Mouse (Mus musculus) ovary, postnatal 36 days (tissue): ENCODE measurements around the gene Gm3336.
A peak's percentile ranks its signal among the peaks of the same experiment; 100 is the strongest.

ENCODE experiments used
- DNase-seq: peaks from one replicate; pipeline ENCODE4 v3.0.0; 2022; ENCODE audit warnings: low spot score, mixed read lengths

Gene Gm3336

DNA sequence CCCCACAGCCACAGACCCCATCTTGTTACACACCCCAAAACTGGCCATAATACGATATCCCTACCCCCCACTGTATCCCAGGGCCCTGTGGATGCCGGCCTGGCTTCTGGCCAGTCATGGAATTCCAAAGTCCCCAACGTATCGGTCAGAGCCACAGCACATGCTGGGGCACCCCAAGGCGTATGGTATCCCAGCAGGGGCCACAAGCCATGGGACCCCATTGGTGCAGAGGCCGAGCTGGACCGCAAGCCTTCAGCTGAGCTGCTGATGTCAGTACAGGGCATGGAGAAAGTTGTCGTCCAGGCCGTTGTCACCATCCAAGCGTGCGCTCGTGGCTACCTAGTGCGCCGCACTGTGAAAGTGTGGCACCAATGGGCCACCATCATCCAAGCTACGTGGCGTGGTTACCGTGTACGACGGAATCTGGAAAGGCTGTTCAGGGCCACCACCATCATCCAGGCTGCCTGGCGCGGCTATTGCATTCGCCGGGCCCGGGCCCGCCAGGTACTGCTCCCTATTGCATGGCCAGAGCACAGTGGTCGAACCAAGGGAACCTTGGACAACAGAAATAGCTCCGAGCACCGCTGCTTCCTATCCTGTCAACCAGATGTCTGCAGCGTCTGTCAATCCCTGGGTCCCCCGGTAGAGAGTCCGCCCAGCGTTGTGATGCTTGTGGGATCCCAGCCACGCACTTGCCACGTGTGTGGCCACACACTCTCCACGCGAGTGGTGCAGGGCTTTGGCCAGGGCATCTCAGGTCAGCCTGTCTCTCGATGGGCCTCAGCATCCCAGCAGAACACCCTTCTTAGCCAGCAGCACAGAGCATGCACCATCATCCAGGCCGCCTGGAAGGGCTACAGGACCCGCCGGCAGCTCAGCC, 1.6 kb upstream of the Gm3336 start:
- DNase-seq = no peak

DNA sequence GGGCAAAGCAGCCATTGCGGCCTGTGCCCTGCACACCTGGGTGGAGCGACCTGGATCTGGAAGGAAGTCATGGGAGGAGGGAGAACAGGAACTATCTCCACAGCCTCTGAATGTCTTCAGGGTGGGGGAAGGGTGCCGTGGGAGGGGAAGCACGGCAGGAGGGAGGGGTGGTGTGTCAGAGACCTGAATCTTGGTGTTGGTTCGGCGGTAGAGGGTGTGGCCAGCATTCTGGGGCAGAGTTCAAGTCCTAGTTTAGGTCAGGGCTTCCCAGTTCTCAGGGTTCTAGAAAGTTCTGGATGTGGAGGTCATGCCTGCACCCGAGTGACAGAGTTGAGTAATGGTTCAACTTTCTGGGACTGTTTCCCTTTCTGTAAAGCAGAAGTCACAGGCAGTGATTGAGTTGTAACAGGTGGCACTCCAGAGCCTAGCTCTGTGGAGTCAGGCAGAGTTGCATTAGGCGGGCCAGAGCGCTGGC, 1.5 kb downstream of the Gm3336 start:
- DNase-seq = peak; percentile 3

DNA sequence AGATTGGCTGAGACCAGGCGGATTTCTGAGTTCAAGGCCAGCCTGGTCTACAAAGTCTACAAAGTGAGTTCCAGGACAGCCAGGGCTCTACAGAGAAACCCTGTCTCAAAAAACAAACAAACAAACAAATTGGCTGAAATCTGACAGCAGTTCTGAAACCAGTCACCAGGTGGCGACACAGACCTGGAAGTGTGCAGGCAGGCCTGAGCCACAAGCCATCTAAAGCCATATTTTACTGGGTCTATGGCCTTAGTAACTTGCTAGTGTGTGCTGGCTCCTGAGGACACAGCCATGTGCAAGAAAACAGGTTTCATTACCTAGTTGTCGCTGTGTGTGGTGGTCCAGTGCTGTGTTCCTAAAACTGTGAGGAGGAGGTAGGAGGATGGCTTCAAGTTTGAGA, 2.4 kb downstream of the Gm3336 start:
- peak; percentile 65 for DNase-seq

DNA sequence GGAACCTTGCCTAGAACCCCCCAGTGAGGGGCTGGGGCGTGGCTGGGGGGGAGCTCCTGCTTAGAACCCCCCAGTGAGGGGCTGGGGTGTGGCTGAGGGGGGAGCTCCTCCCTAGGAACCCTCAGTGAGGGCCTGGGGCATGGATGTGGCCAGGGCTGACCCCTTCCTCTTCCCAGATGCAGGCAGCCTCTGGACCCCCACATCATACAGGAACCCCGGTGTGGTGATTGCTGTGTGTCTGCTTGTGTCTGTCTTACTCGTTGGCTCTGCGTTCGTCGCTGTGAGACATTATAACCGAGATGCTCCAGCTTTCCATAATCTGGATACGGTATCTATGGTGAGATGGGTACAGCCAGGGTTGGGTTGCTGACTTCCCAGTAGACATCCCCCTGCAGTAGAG, 3.3 kb downstream of the Gm3336 start:
- DNase-seq = no peak

DNA sequence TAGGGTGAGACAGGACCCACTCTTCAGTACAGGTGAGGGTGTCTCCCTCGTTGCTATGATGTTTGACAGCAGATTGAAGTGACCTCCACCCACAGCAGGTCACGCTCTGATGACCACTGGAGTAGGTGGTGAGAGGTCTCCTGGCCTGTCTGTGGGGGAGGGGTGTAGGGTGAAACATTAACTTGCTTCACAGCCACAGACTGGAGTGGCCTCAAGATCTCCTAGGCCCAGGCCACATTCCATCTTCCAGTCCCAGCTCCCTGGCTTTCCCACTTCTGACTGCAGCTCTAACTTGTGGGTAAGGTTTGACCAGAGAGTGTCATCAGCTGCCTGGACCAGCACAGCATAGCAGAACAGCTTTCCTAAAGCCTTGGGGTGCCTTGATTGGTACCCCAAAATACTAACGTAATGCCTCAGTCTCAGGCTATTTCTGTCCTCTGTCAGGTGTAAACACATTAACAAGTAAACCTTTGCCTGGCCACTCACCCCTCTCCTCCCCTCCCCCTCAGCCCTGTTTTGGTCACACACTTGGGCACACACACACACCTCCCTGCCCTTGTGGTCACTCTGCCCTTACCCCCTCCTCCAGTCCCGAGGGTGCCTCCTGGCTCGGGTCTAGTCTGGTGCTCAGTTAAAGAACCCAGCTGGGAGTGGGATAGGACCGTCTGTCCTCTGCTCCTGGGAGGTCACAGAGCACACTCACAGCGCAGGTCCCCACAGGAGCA, 5.3 kb downstream of the Gm3336 start, which contains the start of gene Pde4c:
Gene Pde4c (plus strand): TSS at position 235 of the 725 bp plus-strand sequence.
- DNase-seq = no peak

DNA sequence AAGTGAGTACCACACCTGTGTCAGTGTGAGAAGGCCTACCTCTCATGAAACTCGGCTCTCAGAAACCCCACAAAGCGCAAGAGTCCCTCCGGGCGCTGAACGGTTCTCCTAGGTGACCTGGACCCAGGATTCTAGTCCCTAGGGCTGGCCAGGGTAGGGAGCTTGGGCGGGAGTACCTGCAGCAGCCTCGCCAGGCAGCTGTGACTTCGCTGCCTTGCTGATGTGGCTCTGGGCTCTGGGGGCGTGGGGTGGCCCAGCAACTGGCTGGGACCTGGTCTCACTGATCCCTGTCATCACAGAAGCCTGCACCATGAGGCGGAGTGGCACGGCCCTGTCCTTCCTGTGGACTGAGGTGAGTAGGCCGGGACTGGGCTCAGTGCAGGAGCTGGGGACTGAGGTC, 5.9 kb downstream of the Gm3336 start:
- DNase-seq = no peak

DNA sequence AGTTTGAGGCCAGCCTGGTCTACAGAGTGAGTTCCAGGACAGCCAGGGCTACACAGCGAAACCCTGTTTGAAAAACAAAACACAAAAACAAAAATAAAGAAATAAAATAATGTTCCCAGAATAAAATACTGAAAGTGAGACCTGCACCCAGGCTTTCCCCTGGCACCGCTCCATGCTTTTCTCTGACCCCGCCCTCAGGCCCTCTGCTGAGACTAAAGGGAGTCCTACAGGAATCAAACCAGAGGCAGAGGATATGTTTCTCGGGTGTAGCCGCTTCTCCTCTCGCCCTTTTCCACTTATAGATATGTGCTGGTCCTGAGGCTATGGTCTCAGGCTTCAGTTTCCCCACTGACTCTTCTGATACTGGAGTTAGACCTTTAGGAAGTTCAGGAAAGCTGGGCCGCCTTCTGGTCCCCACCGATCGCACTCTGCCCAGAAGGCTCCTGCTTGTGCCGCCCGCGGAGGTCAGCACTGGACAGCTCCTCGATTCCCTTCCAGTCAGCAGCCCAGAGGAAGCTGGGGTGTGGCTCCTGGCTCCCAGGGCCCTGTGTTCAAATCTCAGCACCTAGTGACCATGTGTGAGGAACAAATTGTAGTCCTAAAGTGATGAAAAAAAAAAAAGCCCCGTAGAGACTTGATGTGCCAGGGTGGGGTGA, 7.6 kb downstream of the Gm3336 start:
- peak; percentile 49 for DNase-seq

DNA sequence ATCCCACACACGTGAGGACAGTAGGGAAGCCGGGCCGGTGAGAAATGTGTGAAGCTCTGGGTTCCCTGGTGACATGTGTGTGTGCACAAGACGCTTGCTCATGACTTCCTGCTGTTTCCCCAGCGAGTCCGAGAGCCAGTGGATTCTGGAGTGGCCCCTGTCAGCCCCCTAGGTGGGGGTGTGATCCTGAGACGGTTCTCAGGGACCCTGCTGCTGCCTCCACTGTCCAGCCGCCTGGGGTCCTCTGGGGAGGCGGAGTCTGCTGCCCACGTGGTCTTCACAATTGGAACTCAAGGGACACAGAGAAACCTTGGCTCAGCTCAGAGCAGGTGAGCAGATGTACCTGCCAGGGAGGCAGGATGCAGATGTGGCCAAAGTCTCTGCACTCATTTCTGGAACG, 8.4 kb downstream of the Gm3336 start:
- DNase-seq = no peak

DNA sequence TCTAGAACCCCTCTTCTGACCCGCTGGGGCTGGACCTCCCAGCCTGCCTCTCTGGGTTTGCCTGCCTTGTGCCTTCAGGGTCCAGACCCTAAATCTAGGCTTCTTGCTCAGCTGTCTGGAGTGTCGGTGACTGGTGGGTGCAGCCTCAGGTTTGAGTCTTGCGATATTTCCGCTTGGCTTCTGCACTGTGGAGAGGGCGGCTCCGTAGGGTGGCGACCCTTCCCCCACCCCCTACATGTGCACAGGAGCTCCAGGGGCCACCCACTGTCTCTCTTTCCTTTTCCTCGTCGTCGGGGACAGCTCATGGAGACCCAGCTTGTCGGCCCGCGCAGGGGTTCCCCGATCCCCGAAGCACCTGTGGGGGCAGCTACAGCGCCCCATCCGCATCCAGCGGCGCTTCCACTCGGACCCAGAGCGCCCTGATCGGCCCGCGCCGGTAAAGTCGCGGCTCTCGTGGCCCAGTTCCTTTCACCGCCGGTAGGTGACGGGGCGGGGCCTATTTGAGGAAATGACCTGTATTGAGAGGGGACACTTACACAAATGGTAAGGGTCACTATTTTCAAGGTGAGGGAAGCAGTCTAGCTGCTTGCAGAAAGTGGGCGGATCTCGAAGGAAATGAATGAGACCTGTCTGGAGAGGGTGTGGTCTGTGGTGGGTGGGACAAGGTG, 11.6 kb downstream of the Gm3336 start:
- no peak for DNase-seq

DNA sequence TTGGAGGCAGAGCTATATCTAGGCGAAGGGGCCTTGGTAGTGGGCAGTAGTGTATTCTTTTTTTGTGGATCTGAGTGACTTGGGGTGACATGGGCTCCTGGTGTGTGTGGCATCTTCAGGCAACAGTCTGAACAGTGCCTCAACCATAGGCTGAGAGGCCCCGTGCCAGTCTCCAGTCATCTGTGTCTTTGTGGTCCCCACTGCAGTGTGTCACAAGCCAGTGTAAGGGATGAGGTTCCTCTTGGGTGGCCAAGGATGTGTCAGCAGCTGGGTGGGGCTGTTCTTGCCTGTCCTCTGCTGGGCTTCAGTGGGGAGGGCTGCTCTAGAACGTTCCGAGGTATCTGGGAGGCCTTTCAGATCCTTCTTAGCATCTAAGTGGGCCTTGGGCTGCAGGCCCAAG, 12.6 kb downstream of the Gm3336 start:
- DNase-seq = no peak

DNA sequence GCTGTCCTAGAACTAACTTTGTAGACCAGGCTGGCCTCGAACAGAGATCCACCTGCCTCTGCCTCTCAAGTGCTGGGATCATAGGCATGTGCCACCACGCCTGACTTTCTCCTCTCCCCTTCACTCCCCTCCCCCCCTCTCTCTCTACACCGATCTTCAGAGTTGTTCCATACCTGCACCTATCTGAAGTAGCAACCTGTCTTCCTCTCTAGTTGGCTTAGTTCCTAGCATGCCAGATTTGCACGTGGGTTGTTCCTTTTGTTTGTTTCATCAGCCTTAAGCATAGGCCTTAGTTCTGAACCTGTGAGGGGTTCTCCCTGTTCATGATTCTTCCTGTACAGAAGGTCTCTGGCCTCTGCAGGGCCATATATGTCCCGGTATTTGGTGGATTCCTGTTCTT, 19.4 kb downstream of the Gm3336 start:
- DNase-seq = no peak

DNA sequence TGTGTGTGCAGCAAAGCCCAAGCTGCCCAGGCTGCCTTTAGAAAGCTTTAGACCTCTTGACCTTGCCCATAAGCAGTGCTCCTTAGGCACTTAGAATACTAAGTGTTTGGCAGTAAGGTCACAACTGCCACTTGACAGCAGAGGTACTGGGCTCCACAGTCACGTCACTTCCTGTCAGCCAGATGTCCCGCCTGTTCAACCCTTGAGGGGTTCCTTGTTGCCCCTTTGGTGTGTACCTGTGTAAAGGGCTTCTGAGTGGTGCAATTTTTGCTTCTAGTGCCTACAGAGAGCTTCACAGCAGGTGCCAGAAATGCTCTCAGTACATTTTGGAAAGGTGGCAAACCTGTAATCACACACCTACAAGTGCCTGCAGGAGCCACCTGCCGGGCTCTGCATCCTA, 19.9 kb downstream of the Gm3336 start:
- DNase-seq = no peak

DNA sequence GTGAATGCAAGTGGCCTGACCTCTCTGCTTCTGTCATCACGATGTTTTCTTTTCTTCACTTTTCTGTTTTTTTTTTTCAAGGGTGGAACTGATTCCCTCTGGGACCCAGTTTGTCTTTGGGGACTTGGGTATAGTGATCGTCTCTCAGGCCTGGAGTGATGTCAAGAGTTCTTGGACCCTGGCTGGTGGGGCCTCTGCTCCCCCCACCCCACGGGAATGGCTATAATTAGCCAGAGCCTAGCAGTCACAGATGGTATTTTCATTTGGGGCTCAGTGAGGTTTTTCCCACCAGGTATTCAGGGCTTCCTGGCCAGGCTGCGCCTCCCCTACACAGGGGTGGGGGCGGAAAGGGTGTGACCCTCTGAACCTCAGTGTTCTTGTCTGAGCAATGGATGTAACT, 23.3 kb downstream of the Gm3336 start:
- DNase-seq = no peak

DNA sequence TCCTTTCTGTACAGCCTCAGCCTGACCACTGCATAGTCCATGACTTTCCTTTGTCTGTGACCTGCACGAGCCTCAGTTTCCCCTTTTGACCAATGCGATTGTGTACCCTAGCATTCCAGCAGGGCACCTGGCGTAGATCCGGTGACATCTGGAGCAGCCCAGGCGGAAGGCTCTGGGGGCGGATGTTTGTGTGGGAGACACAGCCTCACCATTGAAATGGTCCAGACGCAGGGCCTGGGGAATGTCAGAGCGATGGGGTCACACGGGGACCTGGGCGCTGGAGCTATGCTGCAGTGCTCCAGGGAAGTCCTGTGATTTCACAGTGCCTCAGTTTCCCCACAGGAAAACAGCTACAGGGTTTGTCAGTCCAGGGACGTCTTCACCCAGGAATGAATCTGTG, 23.8 kb downstream of the Gm3336 start:
- DNase-seq = no peak

DNA sequence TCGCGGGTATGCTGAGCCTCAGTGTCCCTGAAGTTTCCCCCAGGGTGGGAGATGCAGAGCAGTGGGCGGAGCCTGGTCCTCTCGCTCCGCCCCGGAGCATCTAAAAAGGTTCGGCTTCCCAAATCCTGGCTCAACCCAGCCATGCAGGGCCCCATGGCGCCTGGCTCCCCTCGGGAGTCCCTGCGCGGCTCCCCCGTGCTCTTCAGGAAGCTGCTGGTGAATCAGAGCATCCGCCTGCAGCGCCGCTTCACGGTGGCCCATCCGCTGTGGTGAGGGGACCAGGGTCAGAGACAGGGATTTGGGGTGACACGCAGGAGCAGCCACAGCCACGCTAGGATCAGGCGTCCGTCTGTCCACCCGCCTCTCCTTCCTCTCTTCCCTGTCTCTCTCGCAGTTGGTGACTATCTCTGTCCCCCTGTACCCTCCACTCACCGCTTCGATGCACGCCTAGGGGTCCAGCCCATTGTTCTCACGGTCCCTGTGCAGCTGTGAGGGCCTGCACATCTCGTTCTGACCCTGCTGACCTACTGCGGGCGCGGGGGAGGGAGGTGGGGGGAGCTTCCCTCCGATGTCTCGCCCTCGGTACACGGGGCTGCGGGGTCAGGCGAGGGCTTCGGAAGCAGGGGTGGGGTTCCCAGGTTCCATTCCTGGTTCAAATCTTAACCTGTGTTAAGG, 24.8 kb downstream of the Gm3336 start:
- DNase-seq = no peak

DNA sequence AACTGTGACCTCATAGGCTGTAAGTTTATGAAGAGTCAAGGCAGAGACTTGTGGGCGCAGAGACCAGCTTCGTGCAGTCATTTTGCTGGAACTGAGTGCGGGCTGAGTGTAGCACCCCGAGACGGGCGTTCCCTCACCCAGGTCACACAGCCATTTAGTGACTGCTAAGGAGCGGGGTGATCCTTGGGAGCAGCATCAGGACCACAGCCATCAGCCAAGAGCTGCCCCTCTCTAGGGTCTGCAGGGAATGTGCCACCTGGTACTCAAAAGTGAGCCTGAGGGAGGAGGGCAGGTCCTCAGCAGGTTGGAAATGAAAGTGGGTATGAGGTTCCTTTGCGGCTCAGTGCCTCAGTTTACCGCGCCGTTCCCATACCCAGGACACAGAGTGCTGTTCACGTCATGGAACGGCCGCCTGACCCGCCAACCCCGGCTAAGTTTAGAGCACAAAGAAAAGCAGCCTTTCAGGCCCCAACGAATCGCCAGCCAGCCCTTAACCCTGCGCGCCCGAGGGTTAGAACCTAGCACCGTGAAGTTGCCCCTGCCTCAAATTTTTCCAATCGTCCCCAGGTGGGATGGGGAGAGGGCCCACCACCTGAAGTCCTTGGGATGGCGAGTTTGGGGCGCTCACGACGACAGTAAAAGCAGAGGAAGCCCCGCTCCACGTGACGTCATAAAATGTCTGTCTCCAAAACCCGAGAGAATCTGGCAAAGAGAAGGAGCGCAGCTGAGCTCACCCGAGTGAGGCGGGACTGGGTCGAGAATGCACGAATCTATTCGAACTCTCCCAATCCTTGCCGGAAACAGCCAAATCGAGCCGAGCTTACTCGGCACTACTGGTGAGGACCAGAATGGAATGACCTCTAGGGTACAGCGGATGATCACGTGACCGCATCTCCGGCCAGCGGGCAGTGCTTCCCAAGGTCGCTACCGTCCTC, 25.6 kb downstream of the Gm3336 start:
- DNase-seq = no peak

DNA sequence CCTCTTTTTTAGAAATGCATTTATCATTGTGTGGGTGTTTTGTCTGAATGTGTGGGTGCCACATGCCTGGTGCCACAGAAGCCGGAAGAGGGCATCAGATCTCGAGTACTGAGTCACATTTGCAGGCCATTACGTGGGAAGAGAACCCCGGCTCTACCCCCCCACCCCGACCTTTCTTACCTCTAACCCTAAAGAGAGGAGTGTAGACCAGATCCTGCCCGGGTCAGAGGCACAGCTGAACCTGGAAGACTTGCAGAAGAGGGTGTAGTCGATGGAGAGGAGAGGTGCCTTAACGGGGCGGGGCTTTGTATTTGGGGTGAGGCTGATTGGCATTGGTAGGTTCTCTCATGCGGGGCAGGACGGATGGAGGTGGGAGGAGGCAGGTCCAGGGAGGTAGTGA, 26.5 kb downstream of the Gm3336 start:
- DNase-seq = no peak

DNA sequence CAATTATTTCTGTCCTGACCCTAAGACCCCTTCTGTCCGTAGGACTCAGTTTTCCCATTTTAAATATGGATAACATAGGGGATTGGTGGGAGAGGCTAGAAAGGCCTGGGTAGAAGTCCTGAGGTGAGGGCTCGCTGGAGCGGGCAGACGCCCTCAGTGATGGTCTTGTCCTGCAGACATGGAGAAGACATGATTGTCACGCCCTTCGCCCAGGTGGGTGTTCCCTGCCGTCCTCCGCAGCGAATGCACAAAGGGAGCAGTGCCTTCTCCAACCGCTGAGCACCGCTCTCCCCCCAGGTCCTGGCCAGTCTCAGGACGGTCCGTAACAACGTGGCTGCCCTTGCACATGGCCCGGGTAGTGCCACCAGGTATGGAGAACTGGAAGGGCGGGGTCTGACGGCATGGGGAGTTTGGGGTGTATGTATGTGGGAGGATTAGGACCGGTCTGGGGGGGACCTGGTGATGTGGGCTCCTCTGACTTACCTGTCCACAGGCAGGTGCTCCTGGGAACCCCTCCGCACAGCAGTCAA, 27.4 kb downstream of the Gm3336 start:
- DNase-seq = no peak

DNA sequence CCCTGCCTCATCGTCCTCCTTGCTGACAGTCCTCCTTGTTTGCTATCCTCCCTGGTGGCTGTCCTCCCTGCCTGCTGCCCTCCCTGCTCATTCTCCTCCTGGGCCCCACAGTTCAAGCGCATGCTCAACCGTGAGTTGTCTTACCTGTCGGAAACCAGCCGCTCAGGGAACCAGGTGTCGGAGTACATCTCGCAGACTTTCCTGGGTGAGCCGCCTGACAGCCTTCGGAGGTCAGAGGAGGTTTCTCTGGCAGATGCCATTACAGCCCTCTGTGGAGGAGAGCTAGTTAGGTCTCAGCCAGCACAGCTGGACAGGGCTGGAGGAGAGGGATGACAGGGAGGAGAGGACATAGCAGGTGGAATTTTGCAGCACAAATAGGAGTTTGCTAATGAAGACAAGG, 28.3 kb downstream of the Gm3336 start:
- DNase-seq = no peak

DNA sequence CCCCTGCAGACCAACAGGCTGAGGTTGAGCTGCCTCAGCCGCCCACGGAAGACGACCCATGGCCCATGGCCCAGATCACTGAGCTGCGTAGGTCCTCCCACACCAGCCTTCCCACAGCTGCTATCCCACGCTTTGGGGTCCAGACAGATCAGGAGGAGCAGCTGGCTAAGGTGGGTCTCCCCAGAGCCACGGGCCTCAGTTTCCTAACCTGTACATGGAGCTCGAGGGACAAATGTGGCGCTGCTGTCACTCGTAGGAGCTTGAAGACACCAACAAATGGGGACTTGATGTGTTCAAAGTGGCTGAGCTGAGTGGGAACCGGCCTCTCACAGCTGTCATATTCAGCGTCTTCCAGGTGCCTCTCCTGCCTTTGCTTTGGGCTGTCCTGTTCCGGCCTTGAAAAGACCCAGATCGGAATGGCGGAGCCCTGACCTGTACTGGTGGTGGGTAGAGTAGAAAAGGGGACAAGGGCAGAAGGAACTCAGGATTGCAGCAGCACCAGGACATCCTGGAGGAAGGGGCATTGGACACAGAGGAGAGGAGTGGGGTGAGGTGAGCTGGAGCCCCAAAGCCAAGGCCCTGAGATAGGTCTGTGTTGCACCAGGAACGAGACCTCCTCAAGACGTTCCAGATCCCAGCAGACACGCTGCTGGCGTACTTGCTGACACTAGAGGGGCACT, 29.0 kb downstream of the Gm3336 start:
- DNase-seq = no peak
